Mouse (Mus musculus) embryonic facial prominence, embryonic 14.5 days (tissue): Measurements from ENCODE around the gene Otud4. TPM values are rescaled to one million over a fixed set of nuclear protein-coding genes. Genes with fewer than 3 reads are reported as not detected.

ENCODE experiments used
- polyA plus RNA-seq: library from polyadenylated mRNA; unstranded; fragments of >200 nt; fragmentation: Nextera tagmentation; extraction: Ambion mirVana; gene quantifications from 2 replicates; pipeline ENCODE4 v1.2.1, GENCODE M21; 2014

The Otud4 gene
- polyA plus RNA-seq, 1 experiment from 2014 or later, result 24.0 TPM

Other genes with a start within 250 kb of the Otud4 start
- 59.4 and 64.7 TPM in 2 replicates for gene Smad1, start 240.1 kb upstream of the Otud4 start, polyA plus RNA-seq
- 77.8 and 87.4 TPM in 2 replicates for gene Abce1, start 72.1 kb downstream of the Otud4 start, polyA plus RNA-seq
- 39.5 and 40.0 TPM in 2 replicates for gene Anapc10, start 72.2 kb downstream of the Otud4 start, polyA plus RNA-seq